Mouse (Mus musculus) limb, embryonic 14.5 days (tissue): Measurements from ENCODE around the gene Ccdc63. TPM values are rescaled to one million over a fixed set of nuclear protein-coding genes. Genes with fewer than 3 reads are reported as not detected.
"Not testable (repeated sequence)": the region's sequence is repeated elsewhere in the genome, so short reads cannot be mapped to it uniquely, and the experiment has no call there.

Experiments used
- ATAC-seq: fragments of 200-750 bp; cut with Nextera tagmentation; 2 replicates; pipeline ENCODE4 v1.8.0; 2017; ENCODE audit warnings: low read depth, moderate number of reproducible peaks, moderate TSS enrichment; ENCODE audit not compliant: low FRiP score
- DNase-seq: peaks from one replicate; pipeline ENCODE4 v3.0.0-alpha.2; 2015; ENCODE audit warnings: low spot score
- H3K27ac ChIP-seq: fragments of 300-500 bp; sonication (generic); replicated peaks from 2 replicates; pipeline ENCODE4 v1.5.1; 2014; ENCODE audit warnings: low read depth, mild to moderate bottlenecking, low read length, moderate library complexity, mixed read lengths
- H3K27me3 ChIP-seq: fragments of 300-500 bp; sonication (generic); 2 replicates; pipeline ENCODE4 v1.6.1; 2014; ENCODE audit warnings: low read length, mixed read lengths; ENCODE audit not compliant: control insufficient read depth, insufficient read depth
- H3K36me3 ChIP-seq: fragments of 300-500 bp; sonication (generic); 2 replicates; pipeline ENCODE4 v1.6.1; 2014; ENCODE audit warnings: mild to moderate bottlenecking, low read length, moderate library complexity, mixed read lengths; ENCODE audit not compliant: control insufficient read depth, insufficient read depth
- H3K4me1 ChIP-seq: fragments of 300-500 bp; sonication (generic); 2 replicates; pipeline ENCODE4 v1.6.1; 2014; ENCODE audit warnings: antibody characterized with exemption, low read length, mixed read lengths; ENCODE audit not compliant: control insufficient read depth, insufficient read depth
- H3K4me2 ChIP-seq: fragments of 300-500 bp; sonication (generic); replicated peaks from 2 replicates; pipeline ENCODE4 v1.6.1; 2014; ENCODE audit warnings: low read depth, mild to moderate bottlenecking, low read length, moderate library complexity; ENCODE audit not compliant: severe bottlenecking
- H3K4me3 ChIP-seq: fragments of 300-500 bp; sonication (generic); replicated peaks from 2 replicates; pipeline ENCODE4 v1.5.1; 2014; ENCODE audit warnings: low read length
- H3K9ac ChIP-seq: fragments of 300-500 bp; sonication (generic); 2 replicates; pipeline ENCODE4 v1.6.1; 2014; ENCODE audit warnings: mild to moderate bottlenecking, low read depth, low read length, moderate library complexity; ENCODE audit not compliant: severe bottlenecking
- H3K9me3 ChIP-seq: fragments of 300-500 bp; sonication (generic); 2 replicates; pipeline ENCODE4 v1.6.1; 2016; ENCODE audit warnings: low read length; ENCODE audit not compliant: control insufficient read depth
- POLR2A ChIP-seq: fragments of 200-500 bp; IDR thresholded peaks from 2 replicates; pipeline ENCODE4 v1.8.0; 2012; ENCODE audit warnings: inconsistent platforms, mild to moderate bottlenecking, moderate library complexity, borderline replicate concordance; ENCODE audit not compliant: insufficient read depth, insufficient read length; ENCODE audit errors: extremely low read depth
- WGBS: fragments of 180-500 bp; shearing (Covaris S2); extraction: QIAGEN DNeasy Blood & Tissue Kit; methylation state at CpG from one replicate; pipeline ENCODE4 v1.1.7; 2014; 5-methylcytosine and 5-hydroxymethylcytosine counted together
- polyA plus RNA-seq, 2 experiments: library from polyadenylated mRNA; depleted of rRNA in 1 of 2; stranded (reverse) in 1 of 2; unstranded in 1 of 2; fragments of >200 nt; fragmentation: Nextera tagmentation in 1 of 2; extraction: Ambion mirVana in 1 of 2; gene quantifications; 2 replicates each; pipeline versions ENCODE4 v1.2.1 to v1.2.3; 2012 to 2014

Ccdc63 gene
- polyA plus RNA-seq, 2 experiments = 0.21 TPM; not detected in 1

DNA sequence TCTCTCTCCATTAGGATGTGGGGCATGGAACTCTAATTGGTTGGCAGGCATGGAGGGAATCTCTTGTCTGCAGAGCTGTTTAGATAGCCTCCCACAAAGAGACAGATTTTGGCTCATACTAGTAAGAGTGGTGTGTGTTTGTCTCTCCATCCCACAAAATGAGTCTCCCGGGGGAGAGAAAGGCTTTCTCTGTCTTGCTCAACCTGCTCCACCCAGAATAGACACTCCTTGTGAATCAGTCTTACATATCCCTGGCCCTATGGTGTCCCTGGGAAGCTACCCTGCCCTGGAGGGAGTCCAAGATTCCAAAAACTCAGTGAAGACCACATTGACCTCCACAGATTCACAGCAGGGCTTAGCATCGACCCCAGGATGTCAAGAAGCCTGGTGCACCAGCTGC, 15.9 kb upstream of the Ccdc63 start:
- ATAC-seq (no peak), DNase-seq (no peak)
- Histone ChIP-seq H3K9me3 (no peaks in the 10 kb centered on the region), H3K36me3 (peaks cover 15% of the 10 kb centered on the region), H3K4me1 (peaks cover 25% of the 10 kb centered on the region), H3K27me3 (no peaks in the 10 kb centered on the region), H3K4me2 (no peak overlapping the region), H3K9ac (no peak overlapping the region), H3K4me3 (no peak overlapping the region), H3K27ac (no peak overlapping the region)
- TF ChIP-seq POLR2A = no peak
- WGBS = 84% methylated on average over 2 of the region's 2 CpGs

DNA sequence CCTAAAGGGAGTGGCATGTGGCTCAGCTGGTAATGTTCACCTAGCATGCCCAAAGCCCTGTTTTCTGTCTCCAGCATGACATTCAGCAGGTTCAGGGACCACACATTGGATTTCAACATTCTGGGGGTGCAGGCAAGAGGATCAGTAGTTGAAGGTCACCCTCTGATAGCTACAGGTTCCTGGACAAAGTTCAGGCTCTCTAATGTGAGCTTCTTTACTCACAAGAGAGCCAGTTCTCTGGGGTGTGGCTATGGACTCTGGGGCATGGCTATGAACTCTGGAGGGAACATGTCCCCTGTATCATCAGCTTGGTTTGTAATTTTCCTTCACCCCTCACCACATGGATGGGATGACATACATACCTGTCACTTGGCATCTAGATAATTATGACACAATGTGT, 15.0 kb upstream of the Ccdc63 start:
- TF ChIP-seq POLR2A = no peak
- no peak overlapping the region for H3K4me3 ChIP-seq
- H3K4me2 ChIP-seq = no peak overlapping the region
- DNase-seq = no peak
- peaks cover 8% of the 10 kb centered on the region; the same call in 1 of the 2 replicates for H3K36me3 ChIP-seq
- ATAC-seq = no peak
- no peaks in the 10 kb centered on the region for H3K27me3 ChIP-seq
- peaks cover 21% of the 10 kb centered on the region for H3K4me1 ChIP-seq
- no peak overlapping the region for H3K9ac ChIP-seq
- no peak overlapping the region for H3K27ac ChIP-seq
- no peaks in the 10 kb centered on the region for H3K9me3 ChIP-seq

DNA sequence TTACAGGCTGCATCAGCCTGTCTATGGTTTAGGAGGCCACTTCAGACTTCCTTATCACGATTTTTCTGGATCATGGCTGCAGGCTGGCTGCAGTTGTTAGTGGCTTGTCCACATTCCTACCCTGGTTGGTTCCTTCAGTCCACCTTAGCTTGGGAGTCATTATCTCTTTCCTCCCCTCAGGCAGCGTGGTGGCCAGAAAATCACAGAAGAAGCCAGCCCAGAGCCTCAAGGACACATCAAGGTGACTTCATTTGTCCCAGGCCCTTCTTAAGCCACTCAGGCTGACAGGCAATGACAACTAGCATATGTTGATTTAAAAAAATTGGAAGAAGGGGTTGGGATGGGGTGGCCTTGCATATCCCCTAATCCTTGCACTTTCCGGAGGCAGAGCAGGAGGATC, 14.2 kb upstream of the Ccdc63 start:
- H3K4me3 ChIP-seq = no peak overlapping the region
- no peaks in the 10 kb centered on the region for H3K9me3 ChIP-seq
- H3K27ac ChIP-seq = no peak overlapping the region
- no peak for TF ChIP-seq POLR2A
- no peaks in the 10 kb centered on the region for H3K36me3 ChIP-seq
- no peak for DNase-seq
- H3K4me2 ChIP-seq = no peak overlapping the region
- H3K27me3 ChIP-seq = no peaks in the 10 kb centered on the region
- 67% methylated on average over 3 of the region's 3 CpGs for WGBS
- peaks cover 14% of the 10 kb centered on the region for H3K4me1 ChIP-seq
- ATAC-seq = no peak
- H3K9ac ChIP-seq = no peak overlapping the region

DNA sequence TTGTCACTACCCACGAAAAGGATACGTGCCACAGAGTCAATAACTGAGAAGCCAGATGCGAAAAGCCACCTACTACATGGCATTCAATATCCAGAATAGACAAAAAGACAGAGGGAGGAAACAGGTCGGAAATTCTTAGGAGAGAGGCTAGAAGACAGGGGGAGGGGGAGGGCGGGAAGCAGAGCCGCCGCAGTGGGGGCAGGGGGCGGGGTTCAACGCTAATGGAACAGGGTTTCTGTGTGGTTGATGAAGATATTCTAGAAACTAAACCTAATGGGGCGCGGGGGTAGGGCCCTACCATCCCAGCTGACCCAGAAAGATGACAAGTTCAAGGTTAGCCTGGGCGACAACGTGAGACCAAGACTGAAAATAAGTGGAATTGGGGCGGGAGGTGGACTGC, 13.4 kb upstream of the Ccdc63 start:
- peaks cover 8% of the 10 kb centered on the region for H3K4me1 ChIP-seq
- no peaks in the 10 kb centered on the region for H3K36me3 ChIP-seq
- H3K9ac ChIP-seq = no peak overlapping the region
- DNase-seq = no peak
- H3K9me3 ChIP-seq = no peaks in the 10 kb centered on the region
- no peak for ATAC-seq
- H3K4me2 ChIP-seq = no peak overlapping the region
- H3K27me3 ChIP-seq = no peaks in the 10 kb centered on the region
- H3K27ac ChIP-seq = no peak overlapping the region
- no peak overlapping the region for H3K4me3 ChIP-seq
- no peak for TF ChIP-seq POLR2A
- WGBS = 31% methylated on average over 9 of the region's 14 CpGs

DNA sequence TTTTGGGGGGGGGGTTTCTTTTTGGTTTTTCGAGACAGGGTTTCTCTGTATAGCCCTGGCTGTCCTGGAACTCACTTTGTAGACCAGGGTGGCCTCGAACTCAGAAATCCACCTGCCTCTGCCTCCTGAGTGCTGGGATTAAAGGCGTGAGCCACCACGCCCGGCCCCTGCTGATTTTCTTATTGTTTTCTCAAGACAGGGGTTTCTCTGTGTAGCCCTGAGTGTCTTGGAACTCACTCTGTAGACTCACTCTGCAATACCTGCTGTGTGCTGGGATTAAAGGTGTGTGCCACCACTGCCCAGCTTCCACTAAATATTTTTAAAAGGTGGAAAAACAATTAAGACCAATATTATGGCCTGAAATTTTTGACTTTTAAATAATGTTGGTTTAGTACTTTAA, 11.9 kb upstream of the Ccdc63 start:
- H3K36me3 ChIP-seq = not testable (repeated sequence)

DNA sequence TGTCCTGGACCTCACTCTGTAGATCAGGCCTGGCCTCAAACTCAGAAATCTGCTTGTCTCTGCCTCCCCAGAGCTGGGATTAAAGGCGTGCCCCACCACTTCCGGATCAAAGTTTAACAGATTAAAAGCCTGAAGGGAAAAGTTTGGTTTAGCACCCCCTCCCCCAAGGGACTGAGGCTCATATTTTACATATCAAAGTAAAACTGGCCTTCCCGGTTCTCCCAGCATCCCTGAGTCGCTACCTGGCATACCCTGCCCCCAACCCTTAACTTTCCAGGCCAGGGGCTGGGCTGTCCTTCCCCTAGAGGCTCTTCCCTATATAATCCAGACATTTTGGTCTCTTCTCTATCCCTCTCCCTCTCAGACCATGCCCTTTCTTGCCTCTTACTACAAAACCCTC, 8.6 kb upstream of the Ccdc63 start:
- Histone ChIP-seq H3K36me3 (no peaks in the 10 kb centered on the region), H3K4me1 (peaks cover 10% of the 10 kb centered on the region), H3K4me3 (no peak overlapping the region), H3K4me2 (no peak overlapping the region), H3K27me3 (no peaks in the 10 kb centered on the region), H3K9me3 (no peaks in the 10 kb centered on the region), H3K27ac (no peak overlapping the region), H3K9ac (no peak overlapping the region)
- ATAC-seq (no peak), DNase-seq (no peak)
- WGBS = 46% methylated on average over 4 of the region's 4 CpGs
- TF ChIP-seq POLR2A = no peak

More for the DNA sequence above, 11.9 kb upstream of the Ccdc63 start:
- ATAC-seq, H3K27ac ChIP-seq, H3K27me3 ChIP-seq, DNase-seq, H3K4me3 ChIP-seq, H3K4me2 ChIP-seq, H3K4me1 ChIP-seq, H3K9me3 ChIP-seq, H3K9ac ChIP-seq: not testable (repeated sequence)
- WGBS = 83% methylated on average over 5 of the region's 5 CpGs
